Mouse (Mus musculus) hindbrain, embryonic 16.5 days (tissue): Measurements from ENCODE around the gene Csrp3. TPM values are rescaled to one million over a fixed set of nuclear protein-coding genes. Genes with fewer than 3 reads are reported as not detected.

Experiments
- ATAC-seq: fragments of 200-750 bp; cut with Nextera tagmentation; 2 replicates; pipeline ENCODE4 v1.8.0; 2017; ENCODE audit warnings: moderate TSS enrichment, moderate library complexity
- H3K27ac ChIP-seq: fragments of 300-500 bp; sonication (generic); 2 replicates; pipeline ENCODE4 v1.5.1; 2014; ENCODE audit warnings: low read depth, mild to moderate bottlenecking, control low read depth, low read length, moderate library complexity
- H3K27me3 ChIP-seq: fragments of 300-500 bp; sonication (generic); replicated peaks from 2 replicates; pipeline ENCODE4 v1.6.1; 2014; ENCODE audit warnings: low read length; ENCODE audit not compliant: control insufficient read depth, insufficient read depth
- H3K36me3 ChIP-seq: fragments of 300-500 bp; sonication (generic); 2 replicates; pipeline ENCODE4 v1.6.1; 2014; ENCODE audit warnings: mild to moderate bottlenecking, low read length, moderate library complexity, mixed read lengths; ENCODE audit not compliant: control insufficient read depth, insufficient read depth
- H3K4me1 ChIP-seq: fragments of 300-500 bp; sonication (generic); 2 replicates; pipeline ENCODE4 v1.6.1; 2014; ENCODE audit warnings: low read depth, low read length; ENCODE audit not compliant: control insufficient read depth, insufficient read depth
- H3K4me2 ChIP-seq: fragments of 300-500 bp; sonication (generic); 2 replicates; pipeline ENCODE4 v1.6.1; 2014; ENCODE audit warnings: mild to moderate bottlenecking, low read length, control low read depth, moderate library complexity
- H3K4me3 ChIP-seq: fragments of 300-500 bp; sonication (generic); 2 replicates; pipeline ENCODE4 v1.5.1; 2014; ENCODE audit warnings: mild to moderate bottlenecking, low read length, control low read depth, moderate library complexity
- H3K9ac ChIP-seq: fragments of 300-500 bp; sonication (generic); 2 replicates; pipeline ENCODE4 v1.6.1; 2014; ENCODE audit warnings: low read depth, mild to moderate bottlenecking, control low read depth, low read length, moderate library complexity
- H3K9me3 ChIP-seq: fragments of 300-500 bp; sonication (generic); 2 replicates; pipeline ENCODE4 v1.6.1; 2014; ENCODE audit warnings: mild to moderate bottlenecking, low read length, moderate library complexity; ENCODE audit not compliant: control insufficient read depth
- WGBS: fragments of 180-500 bp; shearing (Covaris S2); extraction: QIAGEN DNeasy Blood & Tissue Kit; methylation state at CpG from one replicate; pipeline ENCODE4 v1.1.7; 2014; 5-methylcytosine and 5-hydroxymethylcytosine counted together
- polyA plus RNA-seq: library from polyadenylated mRNA; unstranded; fragments of >200 nt; fragmentation: Nextera tagmentation; extraction: Ambion mirVana; gene quantifications from 2 replicates; pipeline ENCODE4 v1.2.1, GENCODE M21; 2015

The Csrp3 gene
- polyA plus RNA-seq, 1 experiment from 2014 or later: 0.24 TPM

DNA sequence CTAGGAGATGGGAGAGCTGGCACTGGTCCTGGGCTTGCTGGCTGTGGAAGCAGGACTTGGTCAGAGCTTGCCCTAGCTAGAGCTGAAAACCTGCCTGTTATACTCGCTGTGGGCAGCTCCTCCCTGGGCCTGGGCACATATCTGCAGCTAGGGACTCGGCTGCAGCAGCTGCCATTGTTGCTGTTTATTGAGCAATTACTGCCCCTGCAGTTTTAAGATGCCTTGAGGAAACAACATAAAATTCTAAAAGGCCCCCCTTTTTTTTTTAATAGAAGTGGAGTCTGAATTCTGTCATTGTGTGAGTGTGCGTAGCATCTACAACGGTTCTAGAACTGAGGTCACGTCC, 36.4 kb upstream of the Csrp3 start:
- no peak for ATAC-seq
- H3K9ac ChIP-seq: no peak overlapping the region
- peaks cover 12% of the 10 kb centered on the region for H3K27me3 ChIP-seq
- peaks cover 7% of the 10 kb centered on the region for H3K4me1 ChIP-seq
- no peak overlapping the region for H3K27ac ChIP-seq
- WGBS: 70% methylated on average over 5 of the region's 5 CpGs
- H3K9me3 ChIP-seq: no peaks in the 10 kb centered on the region
- no peak overlapping the region for H3K4me2 ChIP-seq
- no peaks in the 10 kb centered on the region for H3K36me3 ChIP-seq
- H3K4me3 ChIP-seq: no peak overlapping the region

DNA sequence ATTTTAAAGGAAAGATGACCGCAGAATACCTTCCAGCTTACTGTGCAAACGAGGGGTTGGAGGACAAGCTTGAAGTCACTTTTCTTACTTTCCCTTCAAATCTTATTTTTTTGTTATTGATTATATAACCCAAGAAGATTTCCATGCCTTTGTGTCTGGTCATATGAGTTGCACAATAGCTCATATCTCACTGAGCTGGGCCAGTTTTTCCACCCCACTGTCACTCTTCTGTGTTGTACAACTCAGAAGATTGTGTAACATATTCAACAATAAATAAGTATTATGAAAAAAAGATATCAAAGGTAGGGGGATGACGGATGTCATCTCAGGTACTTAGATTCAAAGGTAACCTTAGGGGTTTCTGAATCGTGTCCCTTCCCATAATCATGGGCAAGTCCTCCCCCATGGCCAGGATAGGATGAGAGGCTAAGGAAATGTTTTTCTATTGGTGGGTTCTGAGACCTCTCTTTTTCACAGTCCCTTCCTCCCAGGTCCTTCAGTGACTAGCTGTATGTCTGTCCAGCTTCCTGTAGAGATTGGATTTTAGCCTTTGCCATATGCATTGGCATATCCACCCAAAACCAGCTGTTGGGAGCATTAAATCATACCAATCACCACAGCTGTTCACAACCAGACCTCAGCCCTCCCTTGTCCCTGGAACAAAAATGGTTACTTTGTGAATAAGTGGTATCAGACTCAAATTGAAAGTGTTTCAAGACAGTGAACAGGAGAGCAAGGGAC, 35.9 kb upstream of the Csrp3 start:
- Histone ChIP-seq H3K4me1 (peaks cover 7% of the 10 kb centered on the region), H3K9me3 (no peaks in the 10 kb centered on the region), H3K36me3 (no peaks in the 10 kb centered on the region), H3K27me3 (peaks cover 12% of the 10 kb centered on the region), H3K27ac (no peak overlapping the region), H3K4me3 (no peak overlapping the region), H3K9ac (no peak overlapping the region), H3K4me2 (no peak overlapping the region)
- no peak for ATAC-seq
- 85% methylated on average over 4 of the region's 4 CpGs for WGBS

DNA sequence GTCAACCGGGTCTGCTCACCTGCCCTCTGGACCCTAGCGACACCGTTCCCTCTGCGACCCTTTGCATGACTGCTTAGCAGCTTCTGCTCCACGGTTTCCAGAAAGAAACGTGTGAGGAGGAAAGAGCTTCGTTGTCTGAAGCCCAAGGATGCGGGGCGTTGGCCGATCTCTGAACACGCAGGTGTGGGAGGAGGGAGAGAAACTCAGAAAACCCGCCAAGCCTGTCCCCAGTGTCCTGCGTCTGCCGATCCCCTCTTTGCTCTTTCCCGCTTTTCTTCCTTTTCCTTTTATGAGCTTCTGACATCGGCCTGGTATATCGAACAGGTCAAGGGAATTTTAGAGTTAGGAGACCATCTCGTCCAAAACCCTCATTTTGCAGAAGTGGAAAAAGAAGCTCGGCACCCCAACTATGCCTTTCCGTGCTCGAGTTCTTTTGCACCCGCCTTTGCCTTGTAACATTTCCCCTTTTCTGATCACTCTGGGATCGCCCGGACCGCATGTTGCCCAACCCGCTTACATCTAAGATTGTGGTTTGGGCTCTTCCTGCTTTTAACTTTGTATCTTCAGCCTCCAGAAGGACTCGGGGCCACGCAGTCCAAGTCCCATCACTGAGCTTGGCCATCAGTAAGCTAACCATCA, 34.3 kb upstream of the Csrp3 start:
- 1% methylated on average over 28 of the region's 28 CpGs for WGBS
- Histone ChIP-seq H3K9ac (no peak overlapping the region), H3K4me3 (peak overlapping the region; percentile 72), H3K36me3 (no peaks in the 10 kb centered on the region), H3K27ac (no peak overlapping the region), H3K4me2 (peak overlapping the region; percentile 100), H3K9me3 (no peaks in the 10 kb centered on the region), H3K27me3 (peaks cover 12% of the 10 kb centered on the region), H3K4me1 (peaks cover 7% of the 10 kb centered on the region)
- no peak for ATAC-seq

DNA sequence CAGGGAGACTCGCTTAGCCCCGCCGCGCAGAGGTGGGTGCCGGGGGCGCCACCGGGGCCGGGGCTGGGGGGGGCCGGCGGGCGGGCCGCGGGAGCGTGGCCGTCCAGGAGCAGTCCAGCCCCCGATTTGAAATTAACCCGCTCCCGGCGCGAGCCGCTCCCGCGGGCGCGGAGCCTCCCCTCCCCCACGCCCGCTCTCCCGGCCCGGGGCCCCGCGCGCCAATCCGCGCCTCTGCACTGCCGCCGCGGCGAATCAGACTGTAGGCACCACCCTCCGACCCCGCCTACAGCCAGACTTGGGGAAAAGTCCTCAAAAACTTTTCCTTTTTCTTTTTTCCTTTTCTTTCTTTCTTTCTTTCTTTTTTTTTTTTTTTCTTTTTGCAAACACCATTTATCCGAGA, 33.7 kb upstream of the Csrp3 start, which contains the start of gene E2f8:
TSS of gene E2f8 (minus strand) at position 111 of the 400 bp plus-strand sequence.
- H3K36me3 ChIP-seq: no peaks in the 10 kb centered on the region
- peaks cover 12% of the 10 kb centered on the region for H3K27me3 ChIP-seq
- H3K4me3 ChIP-seq: peak within 1 kb of the TSS; percentile 72
- H3K27ac ChIP-seq: no peak within 1 kb of the TSS
- ATAC-seq: peak; percentile 57
- no peaks in the 10 kb centered on the region for H3K9me3 ChIP-seq
- peak within 1 kb of the TSS; percentile 100 for H3K4me2 ChIP-seq
- WGBS: under 1% methylated on average over 28 of the region's 41 CpGs
- H3K9ac ChIP-seq: peak within 1 kb of the TSS; percentile 57
- peaks cover 7% of the 10 kb centered on the region for H3K4me1 ChIP-seq

DNA sequence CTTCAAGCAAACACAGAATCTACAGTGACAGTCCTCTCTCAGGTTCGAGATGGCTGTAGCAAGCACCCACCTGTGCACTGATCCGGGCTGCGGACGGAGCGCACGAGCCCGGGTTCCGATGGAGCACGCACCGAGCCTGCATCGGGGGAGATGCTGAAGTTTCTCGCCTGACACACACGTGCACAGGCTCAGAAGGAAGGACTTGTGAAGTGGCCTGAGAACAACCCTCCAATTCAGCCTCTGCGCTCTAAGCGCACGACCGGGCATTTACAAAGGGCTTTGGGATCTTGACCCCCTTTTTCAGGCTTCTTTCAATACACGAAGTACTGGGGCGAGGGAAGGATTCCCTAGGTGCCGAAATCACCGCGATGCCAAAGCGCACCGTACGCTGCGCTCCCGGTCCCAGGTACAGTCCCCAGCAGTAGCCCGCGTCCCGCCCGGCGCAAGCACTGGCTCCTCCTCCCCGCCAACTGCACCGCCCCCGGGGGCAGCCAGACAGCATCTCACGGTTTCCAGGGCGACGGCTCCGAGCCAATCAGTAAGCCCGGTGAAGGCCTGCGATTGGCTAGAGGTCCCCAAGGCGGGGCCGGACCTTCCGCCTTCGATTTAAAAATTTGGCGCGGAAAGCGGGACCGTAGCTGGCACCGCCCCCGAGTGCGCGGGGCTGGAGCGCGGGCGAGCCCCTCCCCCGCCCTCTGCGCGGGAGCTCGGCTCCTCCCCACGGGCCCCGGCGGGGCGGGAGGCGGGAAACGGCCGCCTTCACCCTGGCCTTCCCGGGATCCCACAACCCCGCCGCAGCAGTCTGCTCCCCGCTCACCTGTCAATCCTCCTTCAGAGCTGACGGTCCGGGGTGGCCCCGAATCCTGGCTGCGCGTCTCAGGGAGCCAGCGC, 33.0 kb upstream of the Csrp3 start:
- H3K36me3 ChIP-seq: no peaks in the 10 kb centered on the region
- WGBS: 0% methylated on average over 68 of the region's 77 CpGs
- H3K4me3 ChIP-seq: peak overlapping the region; percentile 72
- H3K27ac ChIP-seq: no peak overlapping the region
- H3K9ac ChIP-seq: peak overlapping the region; percentile 57
- no peaks in the 10 kb centered on the region for H3K9me3 ChIP-seq
- H3K4me1 ChIP-seq: peaks cover 7% of the 10 kb centered on the region
- ATAC-seq: peak; percentile 99
- peak overlapping the region; percentile 100 for H3K4me2 ChIP-seq
- H3K27me3 ChIP-seq: peaks cover 12% of the 10 kb centered on the region

DNA sequence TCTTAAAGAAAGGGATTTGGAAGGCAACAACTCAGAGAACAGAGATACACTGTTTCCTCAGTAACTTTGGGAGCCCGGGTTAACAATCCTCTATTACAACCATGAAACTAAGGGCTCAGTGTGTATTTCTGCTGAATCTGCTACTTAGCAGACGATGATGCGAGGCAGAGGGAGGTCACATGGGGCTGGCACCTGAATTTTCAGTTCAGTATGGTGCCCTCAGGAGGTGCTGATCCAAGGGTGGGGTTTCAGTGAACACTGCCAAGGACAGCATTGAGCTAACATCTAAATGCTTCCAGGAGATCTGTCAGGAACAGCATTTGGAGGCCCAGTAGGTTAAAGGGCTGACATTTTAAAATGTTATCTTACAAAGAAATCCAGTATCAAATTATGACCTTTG, 31.7 kb upstream of the Csrp3 start:
- Histone ChIP-seq H3K9ac (no peak overlapping the region), H3K4me3 (no peak overlapping the region), H3K27ac (no peak overlapping the region), H3K9me3 (no peaks in the 10 kb centered on the region), H3K27me3 (peaks cover 12% of the 10 kb centered on the region), H3K36me3 (no peaks in the 10 kb centered on the region), H3K4me2 (peak overlapping the region; percentile 7; the same call in 1 of the 2 replicates), H3K4me1 (peaks cover 7% of the 10 kb centered on the region)
- no peak for ATAC-seq
- WGBS: 54% methylated on average over 3 of the region's 3 CpGs

DNA sequence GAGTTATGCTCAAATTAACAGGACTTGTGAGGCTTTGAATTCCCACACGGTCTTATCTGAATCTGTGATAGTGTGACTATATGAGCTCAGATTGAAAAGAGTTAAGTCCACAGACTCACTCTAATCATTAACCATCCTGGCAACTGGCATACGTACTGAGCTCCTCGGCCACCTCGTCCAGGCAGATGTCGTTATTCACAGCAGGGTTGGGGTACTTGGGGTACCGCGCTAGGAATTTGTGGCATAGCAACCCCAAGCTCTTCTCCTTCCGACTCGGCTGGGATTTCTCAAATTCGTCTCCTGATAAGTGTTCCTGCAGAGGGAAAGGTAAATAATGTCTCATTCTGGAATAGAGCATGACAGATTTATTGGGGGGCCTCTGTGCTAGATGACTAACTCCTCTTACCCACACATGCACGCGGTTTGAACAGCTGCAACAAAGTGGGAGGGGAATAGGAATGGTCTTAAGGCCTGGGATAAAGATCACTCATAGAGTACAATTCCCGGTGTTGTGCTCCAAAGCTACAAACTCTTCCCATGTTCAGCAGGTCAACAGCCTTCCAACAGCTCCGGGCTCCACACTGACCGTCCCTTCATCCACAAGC, 30.1 kb upstream of the Csrp3 start:
- no peak overlapping the region for H3K27ac ChIP-seq
- no peak overlapping the region for H3K4me3 ChIP-seq
- H3K4me1 ChIP-seq: peaks cover 7% of the 10 kb centered on the region
- ATAC-seq: no peak
- no peaks in the 10 kb centered on the region for H3K9me3 ChIP-seq
- no peak overlapping the region for H3K4me2 ChIP-seq
- 81% methylated on average over 15 of the region's 15 CpGs for WGBS
- H3K36me3 ChIP-seq: no peaks in the 10 kb centered on the region
- no peak overlapping the region for H3K9ac ChIP-seq
- peaks cover 5% of the 10 kb centered on the region for H3K27me3 ChIP-seq

DNA sequence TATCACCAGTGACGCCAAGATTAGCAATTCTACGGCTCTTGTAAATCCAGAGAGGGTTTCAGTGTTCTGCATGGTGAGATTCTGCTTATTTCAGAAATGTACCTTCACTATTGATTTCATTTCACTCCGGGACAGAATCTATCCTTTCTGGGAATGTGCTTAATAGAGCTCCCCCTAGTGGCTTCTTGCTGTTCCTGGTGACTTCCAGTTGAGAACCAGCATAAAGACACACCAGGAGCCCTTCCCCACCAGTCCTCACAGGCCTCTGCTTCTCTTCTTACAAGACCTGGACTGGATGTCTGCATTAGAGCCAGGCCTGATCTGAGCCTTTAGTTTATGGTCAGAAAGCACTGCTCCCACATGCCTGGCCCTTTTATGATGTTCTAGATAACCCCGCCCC, 28.7 kb upstream of the Csrp3 start:
- Histone ChIP-seq H3K4me3 (no peak overlapping the region), H3K9ac (no peak overlapping the region), H3K4me1 (peaks cover 3% of the 10 kb centered on the region), H3K27me3 (peaks cover 2% of the 10 kb centered on the region; the same call in 1 of the 2 replicates), H3K4me2 (no peak overlapping the region), H3K27ac (no peak overlapping the region), H3K9me3 (no peaks in the 10 kb centered on the region), H3K36me3 (no peaks in the 10 kb centered on the region)
- WGBS: 74% methylated on average over 4 of the region's 4 CpGs
- ATAC-seq: no peak
